Mouse (Mus musculus) forebrain, postnatal 0 days (tissue): ENCODE measurements around the gene Palm2. TPM values are rescaled to one million over a fixed set of nuclear protein-coding genes. Genes with fewer than 3 reads are reported as not detected.

ENCODE experiments used
- ATAC-seq: fragments of 200-750 bp; cut with Nextera tagmentation; 2 replicates; pipeline ENCODE4 v1.8.0; 2017; ENCODE audit warnings: mild to moderate bottlenecking, moderate library complexity
- DNase-seq: peaks from one replicate; pipeline ENCODE4 v3.0.0-alpha.2; 2015
- H3K27ac ChIP-seq: fragments of 300-500 bp; sonication (generic); 2 replicates; pipeline ENCODE4 v1.5.1; 2014; ENCODE audit warnings: low read depth, mild to moderate bottlenecking, antibody characterized with exemption, low read length, moderate library complexity, mixed read lengths
- H3K27me3 ChIP-seq: fragments of 300-500 bp; sonication (generic); 2 replicates; pipeline ENCODE4 v1.6.1; 2014; ENCODE audit warnings: mild to moderate bottlenecking, low read length, mixed read lengths; ENCODE audit not compliant: insufficient read depth
- H3K36me3 ChIP-seq: fragments of 300-500 bp; sonication (generic); 2 replicates; pipeline ENCODE4 v1.6.1; 2014; ENCODE audit warnings: mild to moderate bottlenecking, moderate library complexity; ENCODE audit not compliant: insufficient read depth
- H3K4me1 ChIP-seq: fragments of 300-500 bp; sonication (generic); 2 replicates; pipeline ENCODE4 v1.6.1; 2014; ENCODE audit warnings: antibody characterized with exemption; ENCODE audit not compliant: insufficient read depth
- H3K4me2 ChIP-seq: fragments of 300-500 bp; sonication (generic); 2 replicates; pipeline ENCODE4 v1.6.1; 2014; ENCODE audit warnings: low read depth, mild to moderate bottlenecking, moderate library complexity
- H3K4me3 ChIP-seq: fragments of 300-500 bp; sonication (generic); 2 replicates; pipeline ENCODE4 v1.5.1; 2014; ENCODE audit warnings: low read depth, low read length, mixed read lengths
- H3K9ac ChIP-seq: fragments of 300-500 bp; sonication (generic); 2 replicates; pipeline ENCODE4 v1.6.1; 2014; ENCODE audit warnings: mild to moderate bottlenecking
- H3K9me3 ChIP-seq: fragments of 300-500 bp; sonication (generic); 2 replicates; pipeline ENCODE4 v1.6.1; 2016; ENCODE audit warnings: low read length
- CTCF ChIP-seq: sonication (generic); IDR thresholded peaks from 2 replicates; pipeline ENCODE4 v1.5.1; 2016; ENCODE audit warnings: antibody characterized with exemption, control low read depth, low read depth
- WGBS: fragments of 180-500 bp; shearing (Covaris S2); extraction: QIAGEN DNeasy Blood & Tissue Kit; methylation state at CpG from one replicate; pipeline ENCODE4 v1.1.7; 2014; 5-methylcytosine and 5-hydroxymethylcytosine counted together
- polyA plus RNA-seq: library from polyadenylated mRNA; unstranded; fragments of >200 nt; fragmentation: Nextera tagmentation; extraction: Ambion mirVana; gene quantifications from 2 replicates; pipeline ENCODE4 v1.2.1, GENCODE M21; 2015
- total RNA-seq: library from RNA; depleted of rRNA; stranded (reverse); fragments of >200 nt; gene quantifications from 2 replicates; pipeline ENCODE4 v1.2.3, GENCODE M21; 2014

Gene Palm2
- total and polyA plus RNA-seq, 2 experiments from 2014 or later, result 16.9 to 21.1 TPM

DNA sequence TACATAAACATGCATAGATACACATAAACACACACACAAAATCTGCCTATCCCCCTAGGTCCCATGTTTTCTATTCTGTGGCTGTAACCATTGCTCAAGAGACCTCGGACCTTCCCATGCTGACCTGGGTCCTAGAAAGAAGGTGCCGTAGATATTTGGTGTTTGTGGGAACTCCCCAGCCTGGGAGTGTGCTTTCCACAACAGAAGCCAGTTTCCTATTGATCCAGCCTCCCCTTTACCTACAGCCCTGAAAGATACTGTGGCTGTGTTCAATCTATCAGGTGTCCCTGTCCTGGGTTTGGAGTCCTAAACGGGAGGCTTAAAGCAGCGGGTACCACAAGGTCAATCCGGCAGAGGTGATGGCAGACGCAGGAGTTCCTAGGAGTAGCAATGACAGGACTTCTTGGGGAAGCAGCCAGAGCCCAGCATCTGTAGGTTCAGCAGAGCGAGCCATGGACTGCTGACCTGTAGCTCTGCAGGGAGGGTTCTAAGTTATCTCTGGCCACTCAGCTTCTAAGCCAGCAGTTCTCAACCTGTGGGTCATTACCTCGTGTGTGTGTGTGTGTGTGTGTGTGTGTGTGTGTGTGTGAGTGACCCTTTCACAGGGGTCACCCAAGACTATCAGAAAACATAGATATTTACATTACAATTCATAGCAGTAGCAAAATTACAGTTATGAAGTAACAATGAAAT is 79.3 kb downstream of the Palm2 start:
- no peaks in the 10 kb centered on the region for H3K27me3 ChIP-seq
- DNase-seq, result no peak
- no peak overlapping the region for H3K27ac ChIP-seq
- ATAC-seq, result no peak
- no peaks in the 10 kb centered on the region for H3K36me3 ChIP-seq
- WGBS, result 85% methylated on average over 8 of the region's 8 CpGs
- H3K9ac ChIP-seq, result no peak overlapping the region
- no peak overlapping the region for H3K4me3 ChIP-seq
- H3K9me3 ChIP-seq, result no peaks in the 10 kb centered on the region
- no peak for TF ChIP-seq CTCF
- H3K4me1 ChIP-seq, result no peaks in the 10 kb centered on the region
- no peak overlapping the region for H3K4me2 ChIP-seq

DNA sequence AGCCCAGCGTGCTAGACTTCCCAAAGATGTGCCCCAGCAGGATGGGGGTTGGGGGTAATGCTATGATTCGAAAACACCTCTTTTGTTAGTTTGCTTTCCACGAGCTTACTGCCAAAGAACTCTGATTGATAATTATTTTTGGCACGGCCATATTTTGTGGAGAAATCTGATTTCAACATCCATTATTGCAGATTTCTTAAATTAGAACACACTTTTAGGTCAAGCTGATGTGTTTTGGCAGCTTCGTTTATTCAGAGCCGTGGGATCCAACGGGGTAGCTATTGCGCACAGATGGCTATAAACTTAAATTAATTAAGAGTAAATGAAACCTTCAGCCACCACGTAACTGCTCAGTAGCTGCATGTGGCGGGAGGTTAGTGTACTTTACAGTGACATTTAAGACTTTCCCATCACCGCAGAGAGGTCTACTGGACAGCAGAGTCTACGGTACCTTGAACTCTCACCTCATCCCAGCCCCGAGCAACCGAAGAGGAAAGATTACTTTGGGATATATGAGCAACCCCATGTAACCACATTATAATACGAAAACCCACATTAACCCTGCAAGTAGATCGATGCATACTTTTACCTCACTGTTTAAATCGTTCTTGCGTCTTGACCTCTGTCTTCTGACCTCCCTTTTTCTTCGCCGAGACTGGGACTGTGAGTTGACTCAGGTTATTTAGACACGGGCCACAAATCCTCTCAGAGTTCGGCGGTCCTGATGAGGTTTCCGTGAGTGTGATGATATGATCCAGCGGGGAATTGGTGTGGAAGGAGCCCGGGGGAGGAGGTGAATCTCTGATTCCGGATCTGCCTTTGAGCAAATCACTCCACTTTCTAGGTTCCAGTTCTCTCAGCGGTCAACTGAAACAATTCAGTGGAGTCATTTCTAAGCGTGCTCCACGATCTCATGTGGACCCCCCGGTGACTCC is 80.2 kb downstream of the Palm2 start:
- Histone ChIP-seq H3K27me3 (no peaks in the 10 kb centered on the region), H3K9ac (no peak overlapping the region), H3K27ac (no peak overlapping the region), H3K4me2 (no peak overlapping the region), H3K9me3 (no peaks in the 10 kb centered on the region), H3K4me3 (no peak overlapping the region), H3K4me1 (no peaks in the 10 kb centered on the region), H3K36me3 (no peaks in the 10 kb centered on the region)
- ATAC-seq (no peak), DNase-seq (no peak)
- no peak for TF ChIP-seq CTCF
- WGBS, result 78% methylated on average over 31 of the region's 31 CpGs

DNA sequence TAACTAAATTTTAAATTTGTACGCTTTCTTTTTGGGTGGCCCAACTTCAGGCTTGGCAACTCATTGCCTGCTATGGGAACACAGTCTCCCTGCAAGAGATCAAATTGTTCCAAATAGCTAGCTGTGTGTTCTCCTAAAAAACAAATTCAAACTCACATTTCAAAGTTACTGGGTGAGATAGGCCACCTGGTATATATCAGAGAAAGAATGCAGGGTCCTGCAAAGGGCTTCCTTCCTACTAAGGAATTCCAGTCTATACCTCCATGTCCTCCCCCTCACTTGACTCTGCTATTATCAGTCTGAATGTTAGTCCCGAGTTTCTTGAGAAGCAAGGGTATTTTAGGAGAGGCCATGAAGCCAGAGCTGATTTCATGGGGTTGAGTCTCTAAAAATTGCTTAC is 81.3 kb downstream of the Palm2 start:
- Histone ChIP-seq H3K27me3 (no peaks in the 10 kb centered on the region), H3K27ac (no peak overlapping the region), H3K4me3 (no peak overlapping the region), H3K4me2 (no peak overlapping the region), H3K36me3 (no peaks in the 10 kb centered on the region), H3K9ac (no peak overlapping the region), H3K4me1 (no peaks in the 10 kb centered on the region), H3K9me3 (no peaks in the 10 kb centered on the region)
- 86% methylated on average over 2 of the region's 2 CpGs for WGBS
- TF ChIP-seq CTCF, result no peak
- no peak for DNase-seq
- no peak for ATAC-seq

DNA sequence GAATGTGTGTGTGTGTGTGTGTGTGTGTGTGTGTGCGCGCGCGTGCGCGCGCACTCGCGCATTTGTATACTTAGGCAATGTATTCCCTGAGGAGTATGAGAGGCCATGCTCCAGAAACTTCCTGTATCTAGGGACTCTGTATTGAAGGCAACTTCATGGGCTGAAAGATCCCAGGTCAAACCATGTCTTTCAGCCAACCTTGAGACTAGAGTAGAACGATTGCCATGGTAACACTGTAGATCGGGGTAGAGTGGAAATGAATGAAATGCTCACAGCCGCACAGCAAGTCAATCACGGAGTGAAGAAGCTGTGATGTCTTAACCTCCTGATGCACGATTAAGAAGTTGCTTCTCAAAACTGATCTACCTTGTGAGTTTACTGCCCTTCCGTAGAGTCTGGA is 89.4 kb downstream of the Palm2 start:
- ATAC-seq (peak; percentile 34; the same call in 1 of the 2 replicates), DNase-seq (no peak)
- no peak for TF ChIP-seq CTCF
- 92% methylated on average over 15 of the region's 15 CpGs for WGBS
- Histone ChIP-seq H3K9me3 (no peaks in the 10 kb centered on the region), H3K9ac (no peak overlapping the region), H3K27me3 (no peaks in the 10 kb centered on the region), H3K36me3 (no peaks in the 10 kb centered on the region), H3K4me1 (no peaks in the 10 kb centered on the region), H3K4me2 (no peak overlapping the region), H3K27ac (no peak overlapping the region), H3K4me3 (no peak overlapping the region)

DNA sequence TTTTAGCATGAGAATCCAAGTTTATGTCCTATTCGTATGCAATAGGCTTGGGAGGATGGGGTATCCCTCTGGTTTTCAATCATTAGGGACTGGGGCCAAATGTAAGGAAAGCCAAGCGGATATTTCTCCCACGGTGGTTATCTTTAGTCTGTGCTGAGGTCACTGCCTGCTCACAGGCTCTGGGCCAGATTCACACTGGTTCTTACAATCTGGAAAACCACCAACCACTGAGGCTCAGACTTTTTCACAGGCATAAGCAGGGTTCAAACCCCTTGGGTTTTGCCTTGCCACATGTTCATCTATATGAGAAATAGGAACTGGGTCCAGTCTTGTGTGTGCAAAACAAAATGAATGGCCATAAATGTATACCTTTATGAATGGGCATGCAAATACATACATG is 90.4 kb downstream of the Palm2 start:
- Histone ChIP-seq H3K9me3 (no peaks in the 10 kb centered on the region), H3K36me3 (no peaks in the 10 kb centered on the region), H3K4me2 (no peak overlapping the region), H3K9ac (no peak overlapping the region), H3K27ac (no peak overlapping the region), H3K4me1 (no peaks in the 10 kb centered on the region), H3K4me3 (no peak overlapping the region), H3K27me3 (no peaks in the 10 kb centered on the region)
- no peak for ATAC-seq
- no peak for TF ChIP-seq CTCF
- 66% methylated on average over 3 of the region's 3 CpGs for WGBS
- DNase-seq, result no peak

DNA sequence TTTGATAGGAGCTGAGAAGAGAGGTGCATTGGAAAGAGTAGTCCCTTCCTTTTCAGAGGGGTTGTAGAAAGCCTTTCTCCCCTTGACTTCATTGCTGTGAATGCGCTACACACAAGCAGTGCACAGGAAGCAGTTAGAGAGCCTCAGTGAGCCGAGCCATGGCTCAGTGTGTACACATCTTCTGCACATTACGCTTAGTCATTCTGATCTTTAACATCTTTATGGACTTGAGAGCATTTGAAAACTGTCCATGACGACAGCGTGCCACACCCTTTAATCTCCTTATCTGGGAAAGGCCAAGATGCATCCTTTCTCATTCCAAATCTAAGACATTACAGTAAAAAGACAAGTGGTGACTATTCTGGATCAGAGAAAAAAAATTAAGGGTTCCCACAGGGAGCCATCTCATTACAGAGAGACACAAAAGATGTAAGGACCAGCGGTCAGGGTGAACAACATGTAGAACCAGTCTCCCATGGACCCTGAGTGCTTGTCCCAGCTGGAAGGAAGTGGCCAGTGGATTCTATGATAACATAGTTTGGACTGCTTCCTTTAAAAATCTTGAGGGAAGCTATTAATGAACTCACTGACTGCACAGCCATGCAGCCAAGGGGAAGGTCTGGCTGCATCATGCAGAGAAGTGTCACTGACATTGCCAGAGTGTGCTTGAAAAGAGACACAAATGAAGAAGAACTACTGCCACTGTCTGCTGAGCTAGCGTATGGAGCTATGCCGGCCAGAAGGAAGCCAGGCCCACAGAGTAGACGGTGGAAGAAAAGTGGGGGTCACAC is 91.4 kb downstream of the Palm2 start:
- WGBS, result 80% methylated on average over 9 of the region's 9 CpGs
- TF ChIP-seq CTCF, result no peak
- H3K9ac ChIP-seq, result no peak overlapping the region
- H3K4me2 ChIP-seq, result no peak overlapping the region
- no peak overlapping the region for H3K4me3 ChIP-seq
- H3K27me3 ChIP-seq, result no peaks in the 10 kb centered on the region
- no peak overlapping the region for H3K27ac ChIP-seq
- no peaks in the 10 kb centered on the region for H3K4me1 ChIP-seq
- no peaks in the 10 kb centered on the region for H3K9me3 ChIP-seq
- H3K36me3 ChIP-seq, result no peaks in the 10 kb centered on the region
- no peak for DNase-seq
- ATAC-seq, result no peak
